Mouse (Mus musculus): ENCODE data around the gene Helb.

GRCm38 (mm10) chr10:120136020-120136562 lies 23.3 kb upstream of the Helb start:
- TF ChIP-seq TAL1 (IDR thresholded peaks at IDR 0.05; ENCODE audit: low read length) (no peak), GATA1 (IDR thresholded peaks at IDR 0.05; ENCODE audit: low read length) (no peak)

All from erythroblast, embryonic 14.5 days (primary cell).